Mouse (Mus musculus) stomach, embryonic 14.5 days (tissue): Measurements from ENCODE around the gene Ror2. TPM values are rescaled to one million over a fixed set of nuclear protein-coding genes. Genes with fewer than 3 reads are reported as not detected.

Source experiments
- ATAC-seq: fragments of 200-750 bp; cut with Nextera tagmentation; 2 replicates; pipeline ENCODE4 v1.8.0; 2017; ENCODE audit warnings: low read depth, moderate TSS enrichment; ENCODE audit not compliant: insufficient number of reproducible peaks, insufficient read depth, low FRiP score
- H3K27ac ChIP-seq: fragments of 300-500 bp; sonication (generic); 2 replicates; pipeline ENCODE4 v1.5.1; 2014; ENCODE audit warnings: mild to moderate bottlenecking, low read length, moderate library complexity, mixed read lengths
- H3K27me3 ChIP-seq: fragments of 300-500 bp; sonication (generic); 2 replicates; pipeline ENCODE4 v1.6.1; 2014; ENCODE audit warnings: low read length, control low read depth, mixed read lengths; ENCODE audit not compliant: control insufficient read depth, insufficient read depth
- H3K36me3 ChIP-seq: fragments of 300-500 bp; sonication (generic); 2 replicates; pipeline ENCODE4 v1.6.1; 2014; ENCODE audit warnings: mild to moderate bottlenecking, control low read depth, low read length, moderate library complexity, mixed read lengths; ENCODE audit not compliant: control insufficient read depth, insufficient read depth
- H3K4me1 ChIP-seq: fragments of 300-500 bp; sonication (generic); 2 replicates; pipeline ENCODE4 v1.6.1; 2014; ENCODE audit warnings: low read length, control low read depth, mixed read lengths; ENCODE audit not compliant: control insufficient read depth, insufficient read depth
- H3K4me2 ChIP-seq: fragments of 300-500 bp; sonication (generic); replicated peaks from 2 replicates; pipeline ENCODE4 v1.6.1; 2014; ENCODE audit warnings: low read depth, low read length, control low read depth
- H3K4me3 ChIP-seq: fragments of 300-500 bp; sonication (generic); 2 replicates; pipeline ENCODE4 v1.5.1; 2014; ENCODE audit warnings: low read depth, low read length, control low read depth
- H3K9ac ChIP-seq: fragments of 300-500 bp; sonication (generic); replicated peaks from 2 replicates; pipeline ENCODE4 v1.6.1; 2014; ENCODE audit warnings: low read depth, mild to moderate bottlenecking, control low read depth, low read length, moderate library complexity, mixed read lengths
- H3K9me3 ChIP-seq: fragments of 300-500 bp; sonication (generic); 2 replicates; pipeline ENCODE4 v1.6.1; 2016; ENCODE audit warnings: low read depth, low read length, control low read depth; ENCODE audit not compliant: control insufficient read depth
- WGBS: fragments of 180-500 bp; shearing (Covaris S2); extraction: QIAGEN DNeasy Blood & Tissue Kit; methylation state at CpG from one replicate; pipeline ENCODE4 v1.1.7; 2014; 5-methylcytosine and 5-hydroxymethylcytosine counted together
- polyA plus RNA-seq: library from polyadenylated mRNA; unstranded; fragments of >200 nt; fragmentation: Nextera tagmentation; extraction: Ambion mirVana; gene quantifications from 2 replicates; pipeline ENCODE4 v1.2.1, GENCODE M21; 2014

Ror2 gene
- polyA plus RNA-seq, 1 experiment from 2014 or later = 13.9 TPM

- Histone ChIP-seq H3K4me2 (no peak overlapping the region), H3K27ac (peak overlapping the region; percentile 33; the same call in 1 of the 2 replicates), H3K4me3 (no peak overlapping the region), H3K27me3 (no peaks in the 10 kb centered on the region), H3K9ac (no peak overlapping the region), H3K9me3 (no peaks in the 10 kb centered on the region), H3K36me3 (no peaks in the 10 kb centered on the region), H3K4me1 (peaks cover 50% of the 10 kb centered on the region)
- no peak; the same call in 1 of the 2 replicates for ATAC-seq
- WGBS = 28% methylated on average over 6 of the region's 6 CpGs
Measured at GRCm38 (mm10) chr13:53193713-53194112, 92.2 kb downstream of the Ror2 start.

GRCm38 (mm10) chr13:53192286-53192685 is 93.6 kb downstream of the Ror2 start:
- no peaks in the 10 kb centered on the region for H3K9me3 ChIP-seq
- no peak overlapping the region for H3K27ac ChIP-seq
- peaks cover 46% of the 10 kb centered on the region for H3K4me1 ChIP-seq
- H3K4me2 ChIP-seq = no peak overlapping the region
- ATAC-seq = no peak
- H3K36me3 ChIP-seq = no peaks in the 10 kb centered on the region
- H3K9ac ChIP-seq = no peak overlapping the region
- whole genome bisulfite sequencing = 85% methylated on average over 6 of the region's 6 CpGs
- no peaks in the 10 kb centered on the region for H3K27me3 ChIP-seq
- H3K4me3 ChIP-seq = no peak overlapping the region

DNA sequence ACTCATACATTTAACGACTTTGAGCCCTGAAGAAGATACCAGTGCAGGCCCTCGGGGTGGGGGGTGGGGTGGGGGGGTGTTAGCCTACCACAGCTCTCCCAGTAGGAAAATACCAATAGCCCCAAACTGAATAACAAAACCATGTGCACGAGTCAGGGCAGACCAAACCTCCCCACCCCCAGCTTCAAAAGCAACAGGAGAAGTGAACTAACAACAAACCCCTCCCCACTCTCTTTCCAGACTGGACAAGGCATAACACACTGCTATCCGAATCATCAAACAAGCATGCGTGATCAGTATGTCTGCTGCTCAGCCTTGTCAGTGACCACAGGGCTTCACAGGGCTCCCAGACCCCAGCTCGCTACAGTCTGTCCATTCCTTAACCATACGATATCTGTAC is 94.3 kb downstream of the Ror2 start:
- Histone ChIP-seq H3K4me1 (peaks cover 39% of the 10 kb centered on the region), H3K4me3 (no peak overlapping the region), H3K9me3 (no peaks in the 10 kb centered on the region), H3K27me3 (no peaks in the 10 kb centered on the region), H3K36me3 (no peaks in the 10 kb centered on the region), H3K27ac (no peak overlapping the region), H3K9ac (no peak overlapping the region), H3K4me2 (no peak overlapping the region)
- ATAC-seq = no peak
- 47% methylated on average over 7 of the region's 7 CpGs for WGBS

DNA sequence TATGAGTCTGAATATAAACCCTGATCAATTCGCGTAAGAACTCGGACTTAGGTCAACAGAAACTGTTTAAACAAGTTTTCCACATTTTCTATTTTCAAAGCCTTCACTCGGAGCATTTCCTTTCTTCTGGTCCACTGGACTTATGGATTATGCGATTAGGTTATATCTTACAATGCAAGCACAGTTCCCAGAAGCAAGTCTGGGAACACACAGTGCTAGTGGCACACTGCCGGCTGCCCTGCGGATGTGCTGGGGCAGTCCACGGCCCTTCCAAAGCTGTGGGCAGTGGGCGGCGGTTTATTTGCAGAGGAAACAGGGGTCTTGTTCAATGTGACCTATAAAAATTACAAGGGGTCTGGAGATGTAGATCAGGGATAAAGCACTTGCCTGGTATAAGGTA is 97.0 kb downstream of the Ror2 start:
- peak; percentile 47; the same call in 1 of the 2 replicates for ATAC-seq
- Histone ChIP-seq H3K9ac (no peak overlapping the region), H3K4me2 (no peak overlapping the region), H3K4me1 (peaks cover 17% of the 10 kb centered on the region), H3K4me3 (no peak overlapping the region), H3K27me3 (no peaks in the 10 kb centered on the region), H3K27ac (peak overlapping the region; percentile 56; the same call in 1 of the 2 replicates), H3K9me3 (no peaks in the 10 kb centered on the region), H3K36me3 (no peaks in the 10 kb centered on the region)
- 11% methylated on average over 10 of the region's 10 CpGs for WGBS

DNA sequence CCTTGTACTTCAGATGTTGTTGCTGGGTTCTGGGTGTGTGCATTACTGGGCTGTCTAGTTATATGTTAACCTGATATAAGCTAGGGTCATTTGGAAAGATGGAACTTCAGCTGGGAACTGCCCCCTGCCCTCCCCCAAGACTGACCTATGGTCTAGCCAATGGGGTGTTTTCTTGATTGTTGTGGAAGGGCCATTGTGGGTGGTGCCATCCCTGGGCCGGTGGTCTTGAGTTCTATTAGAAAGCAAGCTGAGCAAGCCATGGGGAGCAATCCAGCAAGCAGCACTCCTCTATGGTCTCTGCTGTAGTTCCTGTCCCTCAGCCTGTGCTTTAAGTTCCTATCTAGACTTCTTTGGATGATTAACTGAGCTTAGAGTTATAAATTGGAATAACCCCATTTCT is 101.1 kb downstream of the Ror2 start:
- Histone ChIP-seq H3K9ac (no peak overlapping the region), H3K36me3 (no peaks in the 10 kb centered on the region), H3K27ac (no peak overlapping the region), H3K9me3 (no peaks in the 10 kb centered on the region), H3K4me2 (no peak overlapping the region), H3K4me3 (no peak overlapping the region), H3K27me3 (no peaks in the 10 kb centered on the region), H3K4me1 (peaks cover 22% of the 10 kb centered on the region)
- no peak for ATAC-seq
- 96% methylated on average over 1 of the region's 1 CpGs for WGBS

DNA sequence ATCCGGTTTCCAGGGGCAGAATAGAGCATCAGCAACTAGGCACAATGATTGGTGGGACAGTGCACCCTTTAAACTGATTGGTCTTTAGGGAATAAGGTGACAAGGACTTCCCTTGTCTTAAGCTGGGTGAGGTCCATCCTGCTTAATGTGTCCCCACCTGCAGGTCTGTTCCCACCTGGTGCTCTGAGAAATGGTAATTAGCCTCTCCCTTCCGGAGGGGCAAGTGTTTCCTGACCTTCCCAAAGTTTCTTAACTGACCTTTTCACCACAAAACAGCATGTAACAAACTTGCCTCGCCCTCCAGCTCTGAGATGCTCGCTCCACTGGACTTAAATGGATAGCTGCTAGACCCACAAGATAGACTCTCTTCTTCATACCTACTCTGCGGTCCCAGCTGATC is 101.8 kb downstream of the Ror2 start:
- WGBS = 72% methylated on average over 5 of the region's 5 CpGs
- Histone ChIP-seq H3K9me3 (no peaks in the 10 kb centered on the region), H3K4me2 (no peak overlapping the region), H3K9ac (no peak overlapping the region), H3K27me3 (no peaks in the 10 kb centered on the region), H3K4me3 (no peak overlapping the region), H3K4me1 (peaks cover 22% of the 10 kb centered on the region), H3K27ac (no peak overlapping the region), H3K36me3 (no peaks in the 10 kb centered on the region)
- no peak for ATAC-seq

- Histone ChIP-seq H3K9me3 (no peaks in the 10 kb centered on the region), H3K36me3 (no peaks in the 10 kb centered on the region), H3K27ac (peak overlapping the region; percentile 58; the same call in 1 of the 2 replicates), H3K4me2 (no peak overlapping the region), H3K4me3 (no peak overlapping the region), H3K27me3 (no peaks in the 10 kb centered on the region), H3K4me1 (peaks cover 24% of the 10 kb centered on the region), H3K9ac (no peak overlapping the region)
- WGBS = 30% methylated on average over 8 of the region's 8 CpGs
- ATAC-seq = peak; percentile 11; the same call in 1 of the 2 replicates
Measured at GRCm38 (mm10) chr13:53183161-53183577, 102.8 kb downstream of the Ror2 start.

- Histone ChIP-seq H3K27ac (peak overlapping the region; percentile 58; the same call in 1 of the 2 replicates), H3K4me1 (peaks cover 47% of the 10 kb centered on the region), H3K4me3 (no peak overlapping the region), H3K9me3 (no peaks in the 10 kb centered on the region), H3K4me2 (peak overlapping the region; percentile 34), H3K36me3 (no peaks in the 10 kb centered on the region), H3K9ac (no peak overlapping the region), H3K27me3 (no peaks in the 10 kb centered on the region)
- WGBS = 2% methylated on average over 13 of the region's 13 CpGs
- no peak for ATAC-seq
Measured at GRCm38 (mm10) chr13:53178594-53178993, 107.3 kb downstream of the Ror2 start.

- Histone ChIP-seq H3K4me1 (peaks cover 43% of the 10 kb centered on the region), H3K9ac (no peak overlapping the region), H3K4me2 (peak overlapping the region; percentile 34; the same call in 1 of the 2 replicates), H3K27me3 (no peaks in the 10 kb centered on the region), H3K4me3 (no peak overlapping the region), H3K36me3 (no peaks in the 10 kb centered on the region), H3K9me3 (no peaks in the 10 kb centered on the region), H3K27ac (peak overlapping the region; percentile 4; the same call in 1 of the 2 replicates)
- ATAC-seq = no peak
- WGBS = 31% methylated on average over 4 of the region's 4 CpGs
Measured at GRCm38 (mm10) chr13:53178171-53178570, 107.8 kb downstream of the Ror2 start.
